Mouse (Mus musculus) urinary bladder, postnatal 36 days (tissue): ENCODE measurements around the gene Smdt1.
"Not testable (repeated sequence)": the region's sequence is repeated elsewhere in the genome, so short reads cannot be mapped to it uniquely, and the experiment has no call there.

Source experiments
- DNase-seq, 2 experiments: peaks; one replicate each; pipeline ENCODE4 v3.0.0; 2022; ENCODE audit warnings: low spot score in 2 of 2, mixed read lengths in 1 of 2

The Smdt1 gene

GRCm38 (mm10) chr15:82368851-82369250, 30.1 kb downstream of the Smdt1 start:
- DNase-seq: no peak

DNA sequence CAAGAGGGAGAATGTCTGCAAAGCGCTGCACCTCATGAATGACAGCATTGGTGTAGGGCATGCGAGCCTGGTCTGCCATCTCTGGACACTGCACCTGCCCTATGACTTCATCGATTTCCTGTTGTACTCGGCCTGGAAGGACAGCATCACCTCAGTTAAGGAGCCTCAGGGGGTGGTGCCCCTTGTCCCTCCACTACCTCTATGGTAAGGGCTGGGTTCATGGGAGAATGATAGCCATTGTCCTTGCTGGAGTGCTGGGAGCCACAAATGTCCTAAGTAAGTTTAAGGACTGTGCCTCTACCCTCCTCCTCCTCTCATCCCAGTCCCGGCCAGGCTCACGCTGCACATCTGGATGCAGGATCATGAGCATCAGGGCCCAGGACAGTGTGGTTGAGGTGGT, 33.7 kb downstream of the Smdt1 start:
- DNase-seq: no peak

- DNase-seq: no peak
Observed at GRCm38 (mm10) chr15:82372991-82373390, 34.2 kb downstream of the Smdt1 start.

GRCm38 (mm10) chr15:82374437-82374836, 35.7 kb downstream of the Smdt1 start:
- DNase-seq: no peak

DNA sequence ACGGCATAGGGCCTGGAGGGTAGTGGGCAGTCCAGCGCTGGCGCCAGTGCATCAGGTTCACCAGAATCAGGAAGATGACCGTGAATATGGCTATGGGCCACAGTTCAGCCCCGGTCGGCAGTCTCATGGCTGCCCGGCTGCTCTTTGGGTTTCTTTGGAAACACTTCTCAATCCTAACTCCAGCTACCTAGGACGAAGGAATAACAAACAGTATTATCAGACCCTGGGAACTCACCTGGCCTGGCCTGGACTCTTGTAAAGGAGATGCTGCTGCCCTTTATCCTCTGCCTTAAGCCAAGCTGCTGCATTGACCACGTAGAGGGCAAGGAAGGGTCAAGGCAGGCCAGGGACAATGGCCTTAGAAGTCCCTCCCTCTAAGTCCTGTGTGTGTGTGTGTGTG, 37.1 kb downstream of the Smdt1 start:
- DNase-seq: no peak

- peak in 1 of 2 experiments; percentile 56 for DNase-seq
Observed at GRCm38 (mm10) chr15:82376393-82377138, 37.8 kb downstream of the Smdt1 start.

GRCm38 (mm10) chr15:82377701-82378100, 38.9 kb downstream of the Smdt1 start:
- no peak for DNase-seq

DNA sequence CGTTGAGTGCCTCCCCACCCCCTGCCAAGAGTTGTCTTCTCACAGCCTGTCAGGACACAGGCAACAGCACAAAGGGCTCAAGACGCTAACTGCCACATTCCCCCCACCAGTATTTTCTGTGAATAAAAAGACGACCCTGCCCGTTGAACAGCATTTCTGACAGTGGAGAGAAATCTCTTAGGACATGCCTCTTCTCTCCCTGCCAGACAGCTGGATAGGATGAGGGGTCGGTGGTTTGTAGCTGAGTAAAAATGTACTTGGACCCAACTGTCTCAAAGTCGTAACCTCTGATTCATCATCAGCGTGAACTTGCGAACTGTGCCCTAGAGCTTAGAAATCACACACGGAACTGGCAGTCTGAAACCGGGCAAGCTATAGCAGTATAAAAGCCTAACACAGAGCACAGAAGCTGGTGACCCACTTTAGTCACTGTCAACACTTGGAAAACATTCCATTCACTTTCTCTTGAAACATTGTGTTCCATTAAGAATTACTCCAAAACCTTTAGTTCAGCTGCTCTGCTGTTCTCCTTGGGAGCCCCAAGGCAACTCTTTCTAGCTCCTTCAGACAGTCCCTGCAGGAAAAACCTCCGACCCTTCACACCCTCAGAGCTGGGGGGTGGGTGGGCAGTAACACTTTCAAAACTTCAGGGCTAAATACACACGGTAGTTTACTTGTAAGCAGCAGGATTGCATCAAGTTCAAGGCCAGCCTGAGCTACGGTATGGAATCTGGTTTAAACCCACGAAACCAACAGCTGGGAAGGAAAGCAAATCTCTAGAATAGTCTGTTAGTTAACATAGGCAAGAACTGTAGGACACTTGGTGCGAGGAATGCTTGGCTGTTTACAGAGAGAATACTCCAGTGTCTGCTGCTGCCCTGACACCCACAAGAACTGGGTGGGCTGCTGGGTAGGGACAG, 39.8 kb downstream of the Smdt1 start:
- no peak for DNase-seq

- DNase-seq: peak in 1 of 2 experiments; percentile 26
Observed at GRCm38 (mm10) chr15:82379511-82379870, 40.7 kb downstream of the Smdt1 start.

DNA sequence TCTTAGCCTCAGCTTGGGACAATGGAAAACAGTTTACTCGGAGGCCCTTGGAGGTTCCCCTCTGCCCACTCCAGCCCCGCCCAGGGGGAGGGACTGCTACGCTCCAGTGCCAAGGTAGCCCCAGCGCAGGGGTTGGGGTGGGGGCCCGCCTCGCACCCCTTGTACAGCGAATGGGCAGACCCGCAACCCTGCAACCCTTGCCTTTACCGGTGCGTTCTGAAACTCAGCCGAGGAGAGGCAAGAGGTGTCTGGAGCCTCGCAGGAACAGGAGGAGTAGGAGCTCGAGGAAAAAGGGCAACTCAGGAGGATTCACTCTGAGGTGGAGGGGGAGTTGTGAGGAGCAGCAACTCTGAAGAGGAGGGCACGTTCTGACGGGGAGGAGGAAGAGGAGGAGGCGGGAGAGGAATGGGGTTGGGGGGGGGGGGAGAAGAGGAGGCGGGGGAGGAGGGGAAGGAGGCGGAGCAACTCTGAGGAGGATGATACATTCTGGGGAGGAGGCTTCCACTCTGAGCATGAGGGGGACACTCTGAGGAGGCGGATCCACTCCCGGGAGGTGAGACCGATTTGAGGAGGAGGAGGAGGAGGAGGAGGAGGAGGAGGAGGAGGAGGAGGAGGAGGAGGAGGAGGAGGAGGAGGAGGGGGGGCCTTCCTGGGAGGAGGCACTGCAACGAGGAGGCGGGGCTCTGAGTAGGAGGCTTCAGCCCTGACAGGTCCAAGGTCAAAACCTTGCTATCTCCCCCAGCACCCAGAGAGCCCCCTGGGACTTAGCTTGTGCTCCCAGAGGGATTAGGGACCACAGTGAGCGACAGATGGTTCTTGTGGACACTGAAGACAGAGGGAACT, 41.3 kb downstream of the Smdt1 start, which contains the start of gene Cyp2d22:
Cyp2d22 (minus strand) TSS at position 390 of the 843 bp plus-strand sequence.
- DNase-seq: peak; percentile 26 to 57

DNA sequence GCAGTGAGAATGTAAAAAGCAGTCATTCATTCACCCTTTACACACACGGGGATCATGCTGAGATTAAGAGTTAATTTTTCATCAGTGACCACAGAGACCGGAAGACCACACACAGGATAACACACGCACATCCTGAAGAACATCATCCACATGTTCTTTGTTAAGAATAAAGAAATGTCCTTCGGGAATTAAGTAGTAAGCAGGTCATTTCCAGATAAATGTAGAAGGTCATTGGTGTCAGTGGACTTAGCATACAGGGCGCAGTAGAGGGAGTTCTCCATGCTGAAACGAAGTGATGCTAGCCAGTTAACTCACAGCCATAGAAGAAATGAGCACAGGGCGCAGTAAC, 41.9 kb downstream of the Smdt1 start:
- DNase-seq: no peak

DNA sequence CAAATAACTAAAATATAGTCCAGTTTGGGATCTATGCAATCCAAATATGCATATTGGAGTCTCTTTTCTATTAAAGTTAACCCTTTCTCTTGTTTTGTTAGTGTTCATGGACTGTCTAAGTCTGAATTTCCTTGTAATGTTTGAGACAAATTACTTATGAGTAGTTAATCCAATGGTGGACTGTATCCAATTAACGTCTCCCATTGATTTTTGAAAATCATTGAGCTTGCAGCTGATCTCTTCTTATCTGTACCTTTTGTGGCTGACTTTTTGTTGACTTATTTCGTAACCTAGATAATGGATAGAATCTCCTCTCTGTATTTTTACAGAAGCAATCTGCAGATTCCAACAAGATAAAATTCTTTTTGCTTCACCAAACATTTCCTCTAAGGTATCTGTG, 43.7 kb downstream of the Smdt1 start:
- DNase-seq: no peak

DNA sequence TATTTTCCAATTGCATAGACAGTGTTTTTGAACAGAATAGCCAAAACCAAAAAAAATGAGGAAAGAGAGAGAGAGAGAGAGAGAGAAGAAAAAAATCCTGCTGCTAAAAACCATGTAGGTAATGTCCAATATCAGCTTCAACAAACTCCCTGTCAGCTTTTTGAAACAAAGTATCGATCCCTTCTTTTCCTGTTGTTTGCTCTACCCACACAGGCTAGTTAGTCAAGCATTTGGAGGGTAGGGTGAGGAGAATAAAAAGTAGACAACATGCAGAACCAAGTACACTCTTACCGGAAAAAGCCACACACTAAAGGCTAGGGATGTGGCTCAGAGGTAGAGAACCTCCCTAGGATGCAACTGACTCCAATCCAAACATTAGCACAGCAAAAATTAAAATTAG, 47.0 kb downstream of the Smdt1 start:
- no peak for DNase-seq

GRCm38 (mm10) chr15:82389916-82390315, 51.2 kb downstream of the Smdt1 start:
- DNase-seq: not testable (repeated sequence)

- not testable (repeated sequence) for DNase-seq
Observed at GRCm38 (mm10) chr15:82393922-82394321, 55.2 kb downstream of the Smdt1 start, which contains the start of gene Cyp2d11. TSS of gene Cyp2d11 (minus strand) at chr15:82394022.

DNA sequence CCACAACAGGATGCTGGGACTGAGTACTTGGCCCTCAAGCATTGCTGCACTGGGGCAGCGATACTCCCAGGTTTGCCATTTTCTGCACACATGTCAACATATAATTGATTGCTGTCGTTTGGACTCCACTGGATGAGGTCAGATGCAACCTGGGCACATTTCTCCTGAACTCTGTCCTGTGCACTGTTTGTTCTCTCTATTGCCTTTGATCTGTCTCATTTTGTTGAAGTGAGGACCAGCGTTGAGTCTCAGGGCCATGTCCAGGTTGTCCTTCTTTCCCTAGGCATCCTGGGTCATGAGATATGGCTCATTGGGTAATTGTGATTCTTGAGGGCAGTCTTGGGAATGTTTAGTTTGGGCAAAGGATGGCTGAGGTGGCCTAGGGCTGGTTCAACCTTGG, 57.2 kb downstream of the Smdt1 start:
- DNase-seq: not testable (repeated sequence)
